Mouse (Mus musculus): ENCODE measurements around the gene Crlf2.

GRCm38 (mm10) chr5:109550225-109550935, 8.4 kb downstream of the Crlf2 start:
- TF ChIP-seq CTCF (IDR thresholded peaks at IDR 0.05; ENCODE audit: low read depth) = no peak
- TF ChIP-seq EP300 (IDR thresholded peaks at IDR 0.05; ENCODE audit: low read depth) = no peak

Measured in liver, postnatal 0 days (tissue).